In genomic region chr7:99590064-99590463, GRCm38 (mm10) we compare ENCODE assay signal across 8 mouse cellular contexts. TPM values are rescaled to one million over a fixed set of nuclear protein-coding genes. Genes with fewer than 3 reads are reported as not detected.
A peak's percentile ranks its signal among the peaks of the same experiment; 100 is the strongest.
DNase-seq lines count a peak whose midpoint lies in the region; ATAC-seq and TF ChIP-seq lines count a peak whose summit lies in the region.

No protein-coding gene starts in this region.

- ATAC-seq in kidney, embryonic 15.5 days (replicated peaks; ENCODE audit: low FRiP score), result no peak
- ATAC-seq in liver, postnatal 0 days, result no peak

- WGBS in kidney, adult 2 months, result 15% methylated on average over 3 of the region's 3 CpGs
- 14% methylated on average over 3 of the region's 3 CpGs for WGBS in kidney, embryonic 15.5 days
- WGBS in liver, postnatal 0 days (ENCODE audit: insufficient replicate concordance), result 11% methylated on average over 3 of the region's 3 CpGs
- 7% methylated on average over 3 of the region's 3 CpGs for WGBS in olfactory bulb, adult 2 months

- no peaks in the 10 kb centered on the region; the same call in 1 of the 2 replicates for H3K36me3 ChIP-seq in kidney, adult 2 months (ENCODE audit: control insufficient read depth, insufficient read depth, low read length)
- H3K36me3 ChIP-seq in kidney, embryonic 15.5 days, result peaks cover 43% of the 10 kb centered on the region
- H3K36me3 ChIP-seq in liver, postnatal 0 days (replicated peaks; ENCODE audit: insufficient read depth, low read length), result peaks cover 39% of the 10 kb centered on the region

- intact Hi-C loops in gastrocnemius, adult 2 months (cut with DNase I), result loop anchor here (1.0 kb wide), 1 partner anchor 90 kb away; no protein-coding TSS in a partner anchor

- no peak for TF ChIP-seq POLR2A in kidney, adult 2 months (IDR thresholded peaks at IDR 0.05; ENCODE audit: low read depth, low read length)
- TF ChIP-seq POLR2A in olfactory bulb, adult 2 months (IDR thresholded peaks at IDR 0.05; ENCODE audit: insufficient read depth, low read depth, low read length), result no peak

- H3K9me3 ChIP-seq in kidney, embryonic 15.5 days (replicated peaks), result no peaks in the 10 kb centered on the region
- no peaks in the 10 kb centered on the region for H3K9me3 ChIP-seq in liver, postnatal 0 days (ENCODE audit: low read length)

- H3K4me1 ChIP-seq in kidney, adult 2 months (ENCODE audit: control insufficient read depth, insufficient read depth, low read length), result no peaks in the 10 kb centered on the region
- no peaks in the 10 kb centered on the region for H3K4me1 ChIP-seq in kidney, embryonic 15.5 days
- peaks cover 29% of the 10 kb centered on the region for H3K4me1 ChIP-seq in liver, postnatal 0 days (ENCODE audit: insufficient read depth)
- H3K4me1 ChIP-seq in olfactory bulb, adult 2 months (ENCODE audit: control insufficient read depth, insufficient read depth, low read length), result peaks cover 26% of the 10 kb centered on the region

- TF ChIP-seq CTCF in kidney, adult 2 months (conservative IDR thresholded peaks at IDR 0.05; ENCODE audit: insufficient read depth, insufficient read length, low read depth, low read length), result peak; percentile 70
- peak; percentile 90 for TF ChIP-seq CTCF in gastrocnemius, adult 2 months (IDR thresholded peaks at IDR 0.05)
- peak; percentile 95 for TF ChIP-seq CTCF in liver, postnatal 0 days (IDR thresholded peaks at IDR 0.05; ENCODE audit: low read depth)
- 0 out of 2 replicates have a peak, but pooled peaks have one; percentile 37 for TF ChIP-seq CTCF in olfactory bulb, adult 2 months (IDR thresholded peaks at IDR 0.05; ENCODE audit: insufficient read depth, low read depth, low read length)

- H3K27ac ChIP-seq in kidney, adult 2 months (ENCODE audit: insufficient read depth, low read depth, low read length), result no peak overlapping the region
- H3K27ac ChIP-seq in kidney, embryonic 15.5 days, result no peak overlapping the region
- H3K27ac ChIP-seq in gastrocnemius, adult 2 months, result no peak overlapping the region
- no peak overlapping the region for H3K27ac ChIP-seq in liver, postnatal 0 days (ENCODE audit: low read depth)
- H3K27ac ChIP-seq in olfactory bulb, adult 2 months (ENCODE audit: insufficient read depth, low read depth, low read length), result no peak overlapping the region

- H3K4me3 ChIP-seq in kidney, adult 2 months (ENCODE audit: insufficient read depth, low read depth, low read length), result no peak overlapping the region
- H3K4me3 ChIP-seq in kidney, embryonic 15.5 days (replicated peaks), result no peak overlapping the region
- H3K4me3 ChIP-seq in gastrocnemius, adult 2 months, result no peak overlapping the region
- no peak overlapping the region for H3K4me3 ChIP-seq in liver, postnatal 0 days (ENCODE audit: low read depth, low read length)
- H3K4me3 ChIP-seq in olfactory bulb, adult 2 months (ENCODE audit: insufficient read depth, low read depth, low read length), result no peak overlapping the region

- H3K27me3 ChIP-seq in kidney, adult 2 months (replicated peaks; ENCODE audit: control insufficient read depth, insufficient read depth, low read length), result no peaks in the 10 kb centered on the region
- H3K27me3 ChIP-seq in kidney, embryonic 15.5 days, result no peaks in the 10 kb centered on the region
- H3K27me3 ChIP-seq in liver, postnatal 0 days (ENCODE audit: insufficient read depth, low read length), result no peaks in the 10 kb centered on the region

- no peak overlapping the region for H3K4me2 ChIP-seq in kidney, embryonic 15.5 days
- no peak overlapping the region for H3K4me2 ChIP-seq in liver, postnatal 0 days (ENCODE audit: low read depth, low read length)

- peak; percentile 72 for DNase-seq in kidney, adult 2 months
- peak; percentile 87 to 90 for DNase-seq in cerebellum, postnatal 14 days
- peak; percentile 75 for DNase-seq in gastrocnemius, adult 2 months
- DNase-seq in kidney, postnatal 25 days, result peak; percentile 74 to 86
- DNase-seq in liver, postnatal 0 days, result peak; percentile 80
- peak; percentile 40 to 57 for DNase-seq in thymus, adult 18-20 months

- no peak for TF ChIP-seq EP300 in liver, postnatal 0 days (IDR thresholded peaks at IDR 0.05; ENCODE audit: low read depth)

- H3K9ac ChIP-seq in kidney, embryonic 15.5 days, result no peak overlapping the region
- H3K9ac ChIP-seq in liver, postnatal 0 days (replicated peaks), result no peak overlapping the region

RNA-seq across cellular contexts. Expression of gene Tpbgl, which starts 36.8 kb away (rescaled TPM):
- polyA plus RNA-seq in kidney, adult 2 months (2012; rRNA removed), result 3.8 and 4.0 TPM in 2 replicates
- polyA plus RNA-seq in kidney, embryonic 15.5 days (2015; fragmentation: Nextera tagmentation; extraction: Ambion mirVana), result 0.84 and 1.1 TPM in 2 replicates
- 10 to 100 TPM; 47.8 to 69.3 TPM for total RNA-seq in gastrocnemius, adult 2 months (2021)
- polyA plus RNA-seq in liver, postnatal 0 days (2015; fragmentation: Nextera tagmentation; extraction: Ambion mirVana), result 0.55 and 0.66 TPM in 2 replicates
- not detected in 2 replicates for polyA plus RNA-seq in olfactory bulb, adult 2 months (2012; ENCODE audit: insufficient read depth, insufficient read length, low replicate concordance, missing spikeins)

RNA-seq across cellular contexts. Expression of gene Arrb1, which starts 54.8 kb away (rescaled TPM):
- 47.1 and 48.8 TPM in 2 replicates for polyA plus RNA-seq in kidney, adult 2 months (2012; rRNA removed)
- 9.4 and 11.7 TPM in 2 replicates for polyA plus RNA-seq in kidney, embryonic 15.5 days (2015; fragmentation: Nextera tagmentation; extraction: Ambion mirVana)
- 10 to 100 TPM in 1 of 2 experiments, 1 to 10 TPM in 1; 6.9 to 10.8 TPM for total RNA-seq in gastrocnemius, adult 2 months (2021)
- 20.1 and 21.8 TPM in 2 replicates for polyA plus RNA-seq in liver, postnatal 0 days (2015; fragmentation: Nextera tagmentation; extraction: Ambion mirVana)
- polyA plus RNA-seq in olfactory bulb, adult 2 months (2012; ENCODE audit: insufficient read depth, insufficient read length, low replicate concordance, missing spikeins), result not detected in 2 replicates

Comparison
In these comparisons a context has a peak if more than half of its experiments do, and no peak if none do; other contexts are left out.
1. CTCF ChIP-seq: peak in every context shown above with its lines; median percentile 95 in liver, postnatal 0 days; 90 in gastrocnemius, adult 2 months; 70 in kidney, adult 2 months; 37 in olfactory bulb, adult 2 months.